In genomic region chr13:97007501-97008265, GRCm38 (mm10) we compare ENCODE assay signal across 8 mouse cellular contexts. TPM values are rescaled to one million over a fixed set of nuclear protein-coding genes. Genes with fewer than 3 reads are reported as not detected.
DNase-seq lines count a peak whose midpoint lies in the region; TF ChIP-seq lines count a peak whose summit lies in the region.

No protein-coding gene starts in this region.

- intact Hi-C loops in heart, postnatal 36 days (cut with DNase I): loop anchor here (10.0 kb wide), 1 partner anchor 153 kb away; no protein-coding TSS in a partner anchor

- TF ChIP-seq CTCF in olfactory bulb, adult 2 months (IDR thresholded peaks at IDR 0.05; ENCODE audit: insufficient read depth, low read depth, low read length): no peak

- no peaks in the 10 kb centered on the region for H3K27me3 ChIP-seq in heart, embryonic 10.5 days (ENCODE audit: insufficient read depth, poor library complexity, severe bottlenecking)
- H3K27me3 ChIP-seq in hindbrain, embryonic 10.5 days (ENCODE audit: insufficient read depth, poor library complexity, severe bottlenecking): peaks cover 14% of the 10 kb centered on the region; the same call in 1 of the 2 replicates

- H3K4me1 ChIP-seq in heart, embryonic 10.5 days: peaks cover 6% of the 10 kb centered on the region; the same call in 1 of the 2 replicates
- peaks cover 2 to 3% of the 10 kb centered on the region in 2 experiments; a peak in 1 of 4 replicates for H3K4me1 ChIP-seq in ES-E14 (ENCODE audit: control insufficient read depth in 2 of 2, insufficient read depth in 2 of 2, low read length in 2 of 2, poor library complexity in 1 of 2)
- peaks cover 12% of the 10 kb centered on the region for H3K4me1 ChIP-seq in hindbrain, embryonic 10.5 days (replicated peaks)
- H3K4me1 ChIP-seq in olfactory bulb, adult 2 months (ENCODE audit: control insufficient read depth, insufficient read depth, low read length): peaks cover 7% of the 10 kb centered on the region; the same call in 1 of the 2 replicates

- TF ChIP-seq POLR2A in olfactory bulb, adult 2 months (IDR thresholded peaks at IDR 0.05; ENCODE audit: insufficient read depth, low read depth, low read length): no peak

- H3K27ac ChIP-seq in heart, embryonic 10.5 days: peak overlapping the region; percentile 84
- H3K27ac ChIP-seq in ES-E14 (ENCODE audit: insufficient read depth, low read depth, low read length, poor library complexity, severe bottlenecking): no peak overlapping the region
- peak overlapping the region; percentile 86 for H3K27ac ChIP-seq in hindbrain, embryonic 10.5 days
- H3K27ac ChIP-seq in olfactory bulb, adult 2 months (ENCODE audit: insufficient read depth, low read depth, low read length): no peak overlapping the region

- peak; percentile 81 for DNase-seq in heart, embryonic 10.5 days (ENCODE audit: low spot score)
- DNase-seq in heart, postnatal 36 days: no peak
- DNase-seq in ES-E14 (ENCODE audit: low read depth, low spot score) (no peak), liver (peak; percentile 79)
- peak; percentile 77 for DNase-seq in embryo, embryonic 10.5 days (ENCODE audit: low spot score)
- DNase-seq in hindbrain, embryonic 10.5 days (ENCODE audit: low spot score): peak; percentile 72
- no peak for DNase-seq in urinary bladder, postnatal 10 days (ENCODE audit: low spot score)

- H3K36me3 ChIP-seq in heart, embryonic 10.5 days: no peaks in the 10 kb centered on the region
- no peaks in the 10 kb centered on the region for H3K36me3 ChIP-seq in ES-E14 (ENCODE audit: control insufficient read depth, insufficient read depth, low read length, poor library complexity, severe bottlenecking)
- no peaks in the 10 kb centered on the region for H3K36me3 ChIP-seq in hindbrain, embryonic 10.5 days

- in situ Hi-C loops in ES-E14 (cut with MboI; ENCODE audit: low sequenced_read_pairs in 2 of 2, unreplicated experiment in 2 of 2): loop anchor here (10.0 kb wide), 1 partner anchor 153 kb away; no protein-coding TSS in a partner anchor

- WGBS in heart, embryonic 10.5 days: under 1% methylated on average over 19 of the region's 21 CpGs
- WGBS in hindbrain, embryonic 10.5 days: 2% methylated on average over 21 of the region's 21 CpGs
- WGBS in olfactory bulb, adult 2 months: under 1% methylated on average over 21 of the region's 21 CpGs

- no peaks in the 10 kb centered on the region for H3K9me3 ChIP-seq in heart, embryonic 10.5 days
- H3K9me3 ChIP-seq in ES-E14 (ENCODE audit: control insufficient read depth, insufficient read depth, low read depth, low read length): no peaks in the 10 kb centered on the region
- H3K9me3 ChIP-seq in hindbrain, embryonic 10.5 days: no peaks in the 10 kb centered on the region

- peak overlapping the region; percentile 16; the same call in 1 of the 2 replicates for H3K9ac ChIP-seq in ES-E14 (ENCODE audit: insufficient read depth, low read depth, low read length, poor library complexity, severe bottlenecking)

- H3K4me3 ChIP-seq in heart, embryonic 10.5 days: peak overlapping the region; percentile 63
- peak overlapping the region; percentile 35 to 57 for H3K4me3 ChIP-seq in ES-E14 (ENCODE audit: insufficient read depth in 1 of 2, low read depth in 1 of 2, low read length in 2 of 2, poor library complexity in 1 of 2, severe bottlenecking in 1 of 2)
- H3K4me3 ChIP-seq in hindbrain, embryonic 10.5 days: peak overlapping the region; percentile 58
- H3K4me3 ChIP-seq in olfactory bulb, adult 2 months (ENCODE audit: insufficient read depth, low read depth, low read length): peak overlapping the region; percentile 28

TF ChIP-seq in ES-E14, 5 proteins besides CTCF, POLR2A, EP300 and RAD21:
- TF ChIP-seq ZNF384 (IDR thresholded peaks at IDR 0.05; ENCODE audit: low read depth, low read length) (no peak), ZC3H11A (IDR thresholded peaks at IDR 0.05; ENCODE audit: borderline replicate concordance, low read depth, low read length) (no peak), HCFC1 (IDR thresholded peaks at IDR 0.05; ENCODE audit: borderline replicate concordance, insufficient read depth, low read length) (no peak), CHD2 (IDR thresholded peaks at IDR 0.05; ENCODE audit: low read depth, low read length) (no peak), MAFK (IDR thresholded peaks at IDR 0.05; ENCODE audit: insufficient read depth, low read depth, low read length) (no peak)

RNA-seq across cellular contexts. Expression of gene 1700029F12Rik, which starts 26.5 kb away (rescaled TPM):
- not detected in 2 replicates for polyA plus RNA-seq in heart, embryonic 10.5 days (2016; fragmentation: Nextera tagmentation; extraction: Ambion mirVana)
- not detected for total RNA-seq in heart, postnatal 36 days (2021)
- not detected in 2 replicates for total RNA-seq in ES-E14 (2012; rRNA removed)
- polyA plus RNA-seq in hindbrain, embryonic 10.5 days (2016; fragmentation: Nextera tagmentation; extraction: Ambion mirVana): not detected in 2 replicates
- polyA plus RNA-seq in olfactory bulb, adult 2 months (2012; ENCODE audit: insufficient read depth, insufficient read length, low replicate concordance, missing spikeins): not detected in 2 replicates

RNA-seq across cellular contexts. Expression of gene Fam169a, which starts 59.4 kb away (rescaled TPM):
- polyA plus RNA-seq in heart, embryonic 10.5 days (2016; fragmentation: Nextera tagmentation; extraction: Ambion mirVana): 12.7 and 16.3 TPM in 2 replicates
- total RNA-seq in heart, postnatal 36 days (2021): under 1 TPM; 0.22 to 0.69 TPM
- 63.4 and 67.2 TPM in 2 replicates for total RNA-seq in ES-E14 (2012; rRNA removed)
- 6.9 and 8.4 TPM in 2 replicates for polyA plus RNA-seq in hindbrain, embryonic 10.5 days (2016; fragmentation: Nextera tagmentation; extraction: Ambion mirVana)
- polyA plus RNA-seq in olfactory bulb, adult 2 months (2012; ENCODE audit: insufficient read depth, insufficient read length, low replicate concordance, missing spikeins): not detected in 2 replicates

Comparison
In these comparisons a context has a peak if more than half of its experiments do, and no peak if none do; other contexts are left out.
1. DNase-seq: peak in heart, embryonic 10.5 days (single experiment), embryo, embryonic 10.5 days (single experiment), hindbrain, embryonic 10.5 days (single experiment) and liver (single experiment); none in heart, postnatal 36 days (0 of 2), ES-E14 (single experiment) and urinary bladder, postnatal 10 days (single experiment).
2. H3K27ac ChIP-seq: peak in heart, embryonic 10.5 days (single experiment) and hindbrain, embryonic 10.5 days (single experiment); none in ES-E14 (single experiment) and olfactory bulb, adult 2 months (single experiment).
3. Peak in every context shown above with its lines, with median percentiles within 50 percentile points of each other: H3K4me3 ChIP-seq.